Mouse (Mus musculus) stomach, postnatal 0 days (tissue): ENCODE results near the gene Tmem256. TPM values are rescaled to one million over a fixed set of nuclear protein-coding genes. Genes with fewer than 3 reads are reported as not detected.

ENCODE experiments used
- ATAC-seq: fragments of 200-750 bp; cut with Nextera tagmentation; 2 replicates; pipeline ENCODE4 v1.8.0; 2017; ENCODE audit not compliant: low FRiP score, low TSS enrichment
- DNase-seq: peaks from one replicate; pipeline ENCODE4 v3.0.0-alpha.2; 2016; ENCODE audit warnings: low spot score
- H3K27ac ChIP-seq: fragments of 300-500 bp; sonication (generic); replicated peaks from 2 replicates; pipeline ENCODE4 v1.5.1; 2014; ENCODE audit warnings: mild to moderate bottlenecking, control low read depth
- H3K27me3 ChIP-seq: fragments of 300-500 bp; sonication (generic); 2 replicates; pipeline ENCODE4 v1.6.1; 2014; ENCODE audit warnings: low read length; ENCODE audit not compliant: control insufficient read depth, insufficient read depth
- H3K36me3 ChIP-seq: fragments of 300-500 bp; sonication (generic); 2 replicates; pipeline ENCODE4 v1.6.1; 2014; ENCODE audit warnings: low read length, mixed read lengths; ENCODE audit not compliant: control insufficient read depth, insufficient read depth
- H3K4me1 ChIP-seq: fragments of 300-500 bp; sonication (generic); replicated peaks from 2 replicates; pipeline ENCODE4 v1.6.1; 2014; ENCODE audit warnings: antibody characterized with exemption; ENCODE audit not compliant: control insufficient read depth, insufficient read depth
- H3K4me2 ChIP-seq: fragments of 300-500 bp; sonication (generic); replicated peaks from 2 replicates; pipeline ENCODE4 v1.6.1; 2014; ENCODE audit warnings: low read depth, mild to moderate bottlenecking, control low read depth, moderate library complexity
- H3K4me3 ChIP-seq: fragments of 300-500 bp; sonication (generic); 2 replicates; pipeline ENCODE4 v1.5.1; 2014; ENCODE audit warnings: low read depth, low read length, control low read depth
- H3K9ac ChIP-seq: fragments of 300-500 bp; sonication (generic); 2 replicates; pipeline ENCODE4 v1.6.1; 2014; ENCODE audit warnings: mild to moderate bottlenecking, low read length, control low read depth, mixed read lengths
- H3K9me3 ChIP-seq: fragments of 300-500 bp; sonication (generic); 2 replicates; pipeline ENCODE4 v1.6.1; 2016; ENCODE audit warnings: low read length; ENCODE audit not compliant: control insufficient read depth
- CTCF ChIP-seq: IDR thresholded peaks from 2 replicates; pipeline ENCODE4 v1.5.1; 2016; ENCODE audit warnings: antibody characterized with exemption, low read depth, mild to moderate bottlenecking, moderate library complexity
- EP300 ChIP-seq: optimal IDR thresholded peaks from 2 replicates; pipeline ENCODE3; 2016; ENCODE audit warnings: antibody characterized with exemption
- whole genome bisulfite sequencing: fragments of 180-500 bp; shearing (Covaris S2); extraction: QIAGEN DNeasy Blood & Tissue Kit; methylation state at CpG from one replicate; pipeline ENCODE4 v1.1.7; 2014; 5-methylcytosine and 5-hydroxymethylcytosine counted together
- polyA plus RNA-seq: library from polyadenylated mRNA; unstranded; fragments of >200 nt; fragmentation: Nextera tagmentation; extraction: Ambion mirVana; gene quantifications from 2 replicates; pipeline ENCODE4 v1.2.1, GENCODE M21; 2015

The Tmem256 gene
- polyA plus RNA-seq, 1 experiment from 2014 or later: 366 TPM

- Histone ChIP-seq H3K4me2 (peak overlapping the region; percentile 67), H3K9me3 (no peaks in the 10 kb centered on the region), H3K9ac (peak overlapping the region; percentile 66), H3K4me3 (peak overlapping the region; percentile 35), H3K27ac (peak overlapping the region; percentile 30; the same call in 1 of the 2 replicates), H3K27me3 (no peaks in the 10 kb centered on the region), H3K36me3 (no peaks in the 10 kb centered on the region), H3K4me1 (peaks cover 3% of the 10 kb centered on the region)
- WGBS: 12% methylated on average over 37 of the region's 48 CpGs
- DNase-seq: peak; percentile 79
- TF ChIP-seq EP300: no peak
- peak; percentile 6; the same call in 1 of the 2 replicates for TF ChIP-seq CTCF
- ATAC-seq: peak; percentile 18; the same call in 1 of the 2 replicates
Observed at GRCm38 (mm10) chr11:69834001-69834549, 4.2 kb upstream of the Tmem256 start.

GRCm38 (mm10) chr11:69835326-69835965, 2.9 kb upstream of the Tmem256 start:
- Histone ChIP-seq H3K4me3 (no peak overlapping the region), H3K27ac (no peak overlapping the region), H3K4me2 (peak overlapping the region; percentile 77; the same call in 1 of the 2 replicates), H3K4me1 (peaks cover 5% of the 10 kb centered on the region), H3K36me3 (0 out of 2 replicates have a peak, but pooled peaks cover 2% of the 10 kb centered on the region), H3K27me3 (no peaks in the 10 kb centered on the region), H3K9ac (0 out of 2 replicates have a peak overlapping the region, but pooled peaks have one; percentile 8), H3K9me3 (no peaks in the 10 kb centered on the region)
- no peak for DNase-seq
- ATAC-seq: no peak
- no peak for TF ChIP-seq EP300
- TF ChIP-seq CTCF: no peak
- WGBS: 36% methylated on average over 9 of the region's 9 CpGs

GRCm38 (mm10) chr11:69835966-69836335, 2.4 kb upstream of the Tmem256 start:
- DNase-seq (no peak), ATAC-seq (no peak)
- H3K9me3 ChIP-seq: no peaks in the 10 kb centered on the region
- no peak overlapping the region for H3K4me3 ChIP-seq
- H3K27me3 ChIP-seq: no peaks in the 10 kb centered on the region
- no peak overlapping the region for H3K9ac ChIP-seq
- peak overlapping the region; percentile 77 for H3K4me2 ChIP-seq
- H3K4me1 ChIP-seq: peaks cover 5% of the 10 kb centered on the region
- 20% methylated on average over 4 of the region's 4 CpGs for WGBS
- H3K36me3 ChIP-seq: 0 out of 2 replicates have a peak, but pooled peaks cover 2% of the 10 kb centered on the region
- TF ChIP-seq EP300: no peak
- no peak for TF ChIP-seq CTCF
- no peak overlapping the region for H3K27ac ChIP-seq

GRCm38 (mm10) chr11:69836703-69837576, 1.4 kb upstream of the Tmem256 start:
- Histone ChIP-seq H3K9ac (peak overlapping the region; percentile 65), H3K27me3 (no peaks in the 10 kb centered on the region), H3K36me3 (0 out of 2 replicates have a peak, but pooled peaks cover 2% of the 10 kb centered on the region), H3K4me3 (peak overlapping the region; percentile 67), H3K4me2 (peak overlapping the region; percentile 77), H3K27ac (peak overlapping the region; percentile 69), H3K9me3 (no peaks in the 10 kb centered on the region), H3K4me1 (peaks cover 5% of the 10 kb centered on the region)
- no peak for TF ChIP-seq CTCF
- TF ChIP-seq EP300: no peak
- ATAC-seq: no peak
- peak; percentile 37 for DNase-seq
- 2% methylated on average over 42 of the region's 52 CpGs for WGBS

- Histone ChIP-seq H3K4me2 (peak within 1 kb of the TSS; percentile 77), H3K4me1 (peaks cover 5% of the 10 kb centered on the region), H3K36me3 (0 out of 2 replicates have a peak, but pooled peaks cover 2% of the 10 kb centered on the region), H3K9ac (peak within 1 kb of the TSS; percentile 82), H3K27me3 (no peaks in the 10 kb centered on the region), H3K9me3 (no peaks in the 10 kb centered on the region), H3K27ac (peak within 1 kb of the TSS; percentile 87), H3K4me3 (peak within 1 kb of the TSS; percentile 67)
- TF ChIP-seq EP300: no peak
- TF ChIP-seq CTCF: peak; percentile 40; the same call in 1 of the 2 replicates
- ATAC-seq (peak; percentile 65), DNase-seq (no peak)
- 2% methylated on average over 30 of the region's 32 CpGs for WGBS
Observed at GRCm38 (mm10) chr11:69837604-69837951, 736 bp upstream of the Tmem256 start, which contains the start of gene Nlgn2. Gene Nlgn2 (minus strand): TSS chr11:69837784.
